Mouse (Mus musculus): Measurements from ENCODE around the gene Icmt.
A peak's percentile ranks its signal among the peaks of the same experiment; 100 is the strongest.

Gene Icmt

DNA sequence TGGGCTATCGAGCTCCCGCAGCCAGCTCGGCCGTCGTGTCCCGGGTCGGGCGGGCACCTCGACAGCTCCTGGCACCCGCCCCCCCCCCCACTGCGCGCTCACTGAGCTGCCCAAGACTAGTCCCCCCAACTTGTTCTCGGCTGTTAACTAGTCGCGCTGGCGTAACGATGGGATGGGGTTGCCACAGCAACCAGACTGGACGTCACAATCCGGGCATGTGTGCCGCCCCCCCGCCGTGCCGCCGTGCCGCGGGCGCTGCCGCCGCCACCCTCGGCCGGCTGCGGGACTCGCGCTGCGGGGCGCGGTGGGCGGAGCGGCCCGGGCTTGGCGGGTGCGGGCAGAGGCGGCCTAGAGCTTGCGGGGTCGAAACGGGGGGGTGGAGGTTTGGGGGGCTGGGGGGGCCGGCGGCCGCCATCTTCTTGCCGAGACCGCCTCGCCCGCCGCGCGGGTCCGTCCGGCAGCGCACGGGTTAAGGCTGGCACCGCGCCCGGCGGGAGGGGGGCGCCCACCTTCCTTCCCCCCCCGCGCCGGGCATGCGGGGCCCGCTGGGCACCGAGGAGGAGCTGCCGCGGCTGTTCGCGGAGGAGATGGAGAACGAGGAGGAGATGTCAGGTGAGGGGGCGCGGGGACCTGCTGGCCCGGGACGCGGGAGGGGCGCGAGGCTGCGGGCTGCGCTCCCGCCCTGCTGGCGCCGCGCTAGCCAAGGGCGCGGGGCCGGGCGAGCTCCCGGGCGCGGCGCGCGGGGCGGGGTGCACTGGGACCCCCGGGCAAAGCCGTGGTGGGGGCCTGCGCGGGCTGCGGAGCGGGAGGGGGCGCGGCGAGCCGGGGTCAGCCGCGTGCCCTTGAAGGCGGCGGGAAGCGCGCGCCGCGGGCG lies 41.6 kb downstream of the Icmt start, which contains the start of gene Chd5:
Chd5 (plus strand) TSS at position 233 of the 874 bp plus-strand sequence.
- peak in 1 of 2 experiments; percentile 70 for DNase-seq (ENCODE audit: low spot score in 2 of 2)

DNA sequence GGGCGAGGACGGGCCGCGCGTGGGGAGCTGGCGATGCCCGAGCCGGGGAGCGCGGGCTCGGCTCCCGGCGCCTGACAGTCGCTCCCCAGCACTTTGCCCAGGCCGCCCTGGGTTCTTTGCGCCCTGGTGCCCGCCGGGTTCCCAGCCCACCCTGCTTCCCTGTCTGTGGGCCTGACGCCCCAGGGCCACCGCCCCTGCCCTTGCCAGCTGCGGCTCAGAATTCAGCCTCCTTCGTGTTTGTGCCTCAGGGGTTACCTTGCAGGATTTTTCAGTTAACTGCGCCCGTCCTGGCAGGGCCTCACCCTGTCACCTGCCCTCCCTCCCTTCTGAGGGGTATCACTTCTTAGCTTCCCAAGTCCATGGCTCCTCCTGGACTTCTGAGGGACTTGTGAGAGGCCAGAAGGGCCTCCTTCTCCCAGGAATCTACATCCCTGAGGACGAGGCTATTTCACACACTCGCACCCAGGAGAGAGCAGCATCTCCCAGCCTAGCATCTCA lies 42.3 kb downstream of the Icmt start:
- no peak for DNase-seq (ENCODE audit: low spot score in 2 of 2)

DNA sequence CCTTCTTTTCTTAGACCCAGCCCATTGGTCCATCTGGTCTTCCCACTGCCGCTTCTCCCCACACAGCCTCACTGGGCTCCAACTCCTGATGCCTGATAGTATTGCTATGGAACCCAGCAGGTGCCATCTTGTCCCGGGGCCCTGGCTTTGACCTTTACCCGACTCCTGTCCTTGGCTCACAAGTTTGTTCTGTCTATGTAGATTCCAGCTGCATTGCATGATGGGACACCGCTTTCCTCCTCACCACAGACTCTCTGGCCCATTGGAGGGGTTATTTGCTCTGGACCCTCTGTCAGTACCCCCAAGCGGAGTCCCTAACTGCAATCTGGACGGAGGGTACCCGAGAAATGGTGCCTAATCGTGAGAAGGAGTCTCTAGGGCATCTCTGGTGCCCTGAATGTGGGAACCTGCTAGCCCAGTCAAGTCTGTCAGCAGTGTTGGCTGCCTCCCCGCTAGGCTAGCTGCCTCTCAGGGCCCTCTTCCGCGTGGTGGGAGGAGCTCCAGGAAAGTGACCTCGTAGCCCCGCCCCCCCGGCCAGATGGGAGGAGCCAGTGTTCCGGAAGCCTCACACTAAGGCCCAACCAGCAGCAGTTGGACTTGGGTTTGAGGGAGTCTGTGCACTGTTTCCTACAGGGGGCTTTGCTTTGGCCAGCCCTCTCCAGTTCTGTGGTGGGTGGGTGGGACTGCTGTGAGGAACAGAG lies 43.7 kb downstream of the Icmt start:
- DNase-seq (ENCODE audit: low spot score in 2 of 2), result no peak

DNA sequence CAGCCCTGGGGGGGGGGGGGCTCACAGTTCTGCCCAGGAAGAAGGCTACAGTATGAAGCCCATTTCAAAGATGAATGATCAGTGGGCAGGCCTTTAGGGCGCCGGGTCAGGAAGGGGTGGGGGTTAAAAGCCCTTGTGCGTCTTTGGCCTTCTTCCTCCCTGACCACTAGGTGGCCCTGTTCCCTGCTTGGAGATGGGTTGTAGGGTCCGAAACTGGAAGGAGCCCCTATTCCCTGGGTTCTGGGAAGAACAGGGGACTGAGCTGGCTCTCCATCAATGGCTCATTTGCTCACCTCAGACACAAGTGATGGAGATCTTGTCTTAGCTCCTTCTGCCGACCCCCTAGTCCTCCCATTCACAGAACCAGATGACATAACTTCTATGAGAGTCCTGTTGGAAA lies 46.3 kb downstream of the Icmt start:
- DNase-seq (ENCODE audit: low spot score in 2 of 2), result no peak

DNA sequence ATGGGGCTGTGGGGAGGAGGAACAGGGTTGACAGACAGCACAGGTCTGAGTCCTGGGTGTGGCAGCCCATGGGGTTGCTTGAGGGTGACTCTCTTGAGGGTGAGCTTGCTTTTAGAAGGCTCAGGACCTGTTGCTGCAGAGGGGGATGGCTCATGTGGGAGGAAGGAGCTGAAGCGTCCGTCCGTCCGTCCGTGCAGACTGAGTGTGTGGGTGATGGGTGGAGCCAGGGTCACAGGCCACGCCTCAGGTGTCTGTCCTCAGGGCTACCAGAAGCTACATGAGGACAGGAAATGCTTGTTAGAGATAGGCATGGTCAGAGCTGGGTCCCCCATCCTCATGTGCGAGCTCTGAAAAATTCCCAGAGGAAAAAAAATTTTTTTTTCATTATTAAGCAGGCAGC lies 47.6 kb downstream of the Icmt start:
- DNase-seq (ENCODE audit: low spot score in 2 of 2), result no peak

DNA sequence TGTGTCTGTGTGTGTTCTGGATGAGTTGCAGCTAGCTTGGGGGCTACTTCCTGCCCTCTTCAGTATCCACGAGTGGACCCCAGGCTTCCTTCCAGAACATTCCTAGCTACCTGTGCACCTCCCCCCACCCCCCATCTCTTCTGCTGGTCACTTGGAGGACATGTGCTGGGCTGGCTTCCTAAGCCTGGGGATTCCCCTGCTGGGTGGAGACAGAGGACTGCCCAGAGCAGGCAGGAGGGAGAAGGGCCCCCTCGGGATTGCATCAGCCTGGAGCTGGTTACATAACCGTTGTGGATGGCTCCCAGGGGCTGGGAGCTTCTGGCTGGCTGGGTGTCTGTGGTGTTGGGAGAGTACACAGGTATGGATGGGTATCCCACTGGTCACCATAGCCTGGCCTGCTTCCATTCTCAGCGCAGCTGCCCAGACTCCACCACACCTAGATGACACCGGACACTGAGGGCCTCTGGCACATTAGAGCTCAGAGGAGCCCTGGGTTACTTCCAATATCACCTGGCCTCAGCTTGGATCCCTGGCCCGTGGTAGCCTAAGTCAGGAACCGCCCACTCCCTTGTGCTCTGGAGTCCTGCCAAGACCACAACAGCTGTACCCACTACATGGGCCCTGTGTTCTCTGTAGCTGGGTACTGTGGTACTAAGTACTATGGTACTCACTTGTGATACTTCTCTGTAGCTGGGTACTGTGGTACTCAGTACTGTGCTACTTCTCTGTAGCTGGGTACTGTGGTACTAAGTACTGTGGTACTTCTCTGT lies 48.3 kb downstream of the Icmt start:
- DNase-seq (ENCODE audit: low spot score in 2 of 2), result peak in 1 of 2 experiments; percentile 67

DNA sequence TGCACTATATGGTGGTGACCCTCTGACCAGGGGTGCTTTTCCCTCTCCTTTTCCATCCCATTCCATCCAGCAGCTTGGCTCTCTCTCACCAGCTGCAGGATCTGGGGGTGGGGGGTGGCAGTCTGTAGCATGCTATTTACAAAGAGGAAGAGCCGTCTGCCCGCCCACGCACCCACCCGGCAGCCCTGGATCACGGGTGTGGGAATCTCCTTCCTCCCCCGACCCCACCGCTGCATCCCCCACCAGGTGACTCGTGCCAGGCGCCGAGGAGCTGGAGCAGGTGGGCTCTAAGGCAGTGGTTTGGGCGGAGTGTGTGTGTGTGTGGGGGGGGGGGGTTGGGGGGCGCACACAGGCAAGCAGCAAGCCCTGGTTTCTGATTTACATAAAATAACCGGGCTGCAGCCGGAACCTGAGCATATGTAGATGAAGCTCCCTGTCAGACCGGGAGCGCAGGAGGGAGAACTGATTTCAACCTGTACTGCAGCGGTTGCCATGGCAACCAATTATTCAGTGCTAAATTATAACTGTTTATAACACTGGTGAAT lies 52.9 kb downstream of the Icmt start:
- DNase-seq (ENCODE audit: low spot score in 2 of 2), result peak; percentile 79 to 83

DNA sequence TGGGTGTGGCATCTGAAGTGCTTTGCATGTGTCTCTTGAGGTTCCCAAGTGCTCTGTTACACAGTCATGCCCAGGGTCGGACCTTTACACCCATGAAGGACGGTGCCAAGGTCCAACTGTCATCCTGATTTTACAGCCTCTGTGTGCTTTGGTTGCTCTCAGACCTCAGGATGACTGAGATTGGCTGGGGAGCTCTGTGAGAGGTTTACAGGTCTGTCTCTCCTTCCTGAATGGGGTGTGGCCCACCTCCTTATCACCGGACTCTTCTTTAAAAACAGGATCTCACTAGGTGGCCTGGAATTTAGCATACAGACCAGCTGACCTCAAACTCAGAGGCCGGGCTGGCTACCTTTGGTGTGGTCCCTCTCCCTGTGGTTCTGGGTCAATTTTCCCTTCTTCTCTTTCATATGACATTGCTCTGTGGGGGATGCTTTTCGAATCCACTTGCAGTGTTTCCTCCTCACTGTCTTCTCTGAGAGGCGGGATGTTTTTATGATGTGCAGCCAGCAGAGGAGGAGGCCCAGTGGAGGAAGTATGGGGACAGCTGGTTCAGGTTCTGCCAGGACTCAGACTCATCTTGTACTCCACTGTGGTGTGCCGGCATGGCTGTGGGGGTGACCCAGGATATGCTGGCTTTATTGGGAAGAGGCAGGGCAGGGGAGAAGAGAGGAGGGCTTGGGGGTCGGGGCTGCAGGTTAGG lies 53.8 kb downstream of the Icmt start:
- peak in 1 of 2 experiments; percentile 58 for DNase-seq (ENCODE audit: low spot score in 2 of 2)

DNA sequence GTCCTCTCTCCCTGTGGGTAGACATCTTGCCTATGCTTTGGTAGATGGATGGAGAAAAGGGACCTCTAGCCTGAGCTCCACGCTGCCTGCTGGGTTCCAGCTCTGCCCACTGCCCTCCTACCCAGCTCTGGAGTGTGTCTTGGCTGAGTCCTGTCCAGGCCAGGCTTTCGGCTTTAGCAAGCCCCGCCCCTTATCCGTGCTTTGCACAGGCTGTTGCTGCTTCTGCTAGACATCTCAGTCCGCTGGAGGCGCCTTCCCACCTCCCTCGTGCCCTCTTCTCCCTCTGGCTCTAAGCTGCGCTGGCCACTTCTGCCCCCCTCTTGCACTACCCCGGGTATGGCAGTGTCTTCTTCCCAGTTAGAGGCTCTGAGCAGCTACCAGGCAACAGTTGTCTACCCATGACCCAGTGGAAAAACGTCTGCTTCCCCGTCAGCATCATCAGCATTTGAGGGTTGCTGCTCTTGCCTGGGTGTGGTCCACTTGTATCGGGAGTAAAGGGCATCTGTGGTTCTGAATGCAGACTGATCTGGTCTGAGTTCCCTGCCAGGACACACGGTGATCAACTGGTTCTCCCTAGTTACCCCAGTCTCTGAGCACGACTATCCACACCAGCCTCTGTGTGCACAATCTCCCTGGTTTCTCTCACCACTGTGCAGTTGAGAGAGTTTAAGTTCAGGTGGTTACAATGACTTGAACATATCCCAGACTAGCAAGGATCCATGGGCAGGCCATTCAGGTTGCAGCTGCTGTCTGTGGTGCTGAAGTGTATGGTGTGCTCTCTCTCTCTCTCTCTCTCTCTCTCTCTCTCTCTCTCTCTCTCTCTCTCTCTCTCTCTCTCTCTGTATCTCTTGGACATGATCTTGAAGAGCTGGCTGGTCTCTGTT lies 54.6 kb downstream of the Icmt start:
- DNase-seq (ENCODE audit: low spot score in 2 of 2), result no peak

DNA sequence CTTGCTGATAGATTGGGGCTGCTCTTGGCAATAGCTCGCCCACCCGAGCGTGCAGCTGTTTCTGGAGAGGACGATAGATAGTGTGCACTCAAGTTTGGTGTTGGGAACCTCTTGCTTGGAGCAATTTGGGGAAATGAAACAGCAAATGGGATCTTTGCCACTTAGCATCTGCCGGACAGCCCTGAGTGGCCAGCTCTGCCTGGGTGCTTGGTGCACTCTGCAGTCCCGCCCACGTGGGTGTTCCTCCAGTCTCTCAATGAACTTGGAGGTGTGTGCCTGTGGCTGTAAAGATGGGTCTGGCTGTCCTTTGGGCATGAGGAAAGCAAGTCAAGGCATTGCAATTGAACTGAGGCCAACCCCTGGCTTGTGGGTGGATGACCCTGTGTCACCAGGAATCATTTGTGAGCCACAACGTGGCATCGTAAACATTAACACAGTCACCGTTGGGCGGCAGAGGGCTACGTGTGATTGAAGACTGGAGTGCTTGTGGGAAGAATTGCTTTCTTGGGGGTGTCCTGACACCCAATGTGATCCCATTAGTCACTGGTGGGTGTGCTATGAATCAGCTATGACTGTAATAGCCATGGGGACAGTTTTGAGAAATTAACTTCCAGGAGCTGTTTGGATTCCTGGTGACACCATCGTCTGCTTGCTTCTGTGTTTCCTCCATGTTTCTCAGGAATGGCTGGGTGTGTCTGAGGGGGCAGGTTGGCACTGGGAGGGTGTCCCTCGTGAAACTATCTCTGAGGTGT lies 57.0 kb downstream of the Icmt start:
- no peak for DNase-seq (ENCODE audit: low spot score in 2 of 2)

DNA sequence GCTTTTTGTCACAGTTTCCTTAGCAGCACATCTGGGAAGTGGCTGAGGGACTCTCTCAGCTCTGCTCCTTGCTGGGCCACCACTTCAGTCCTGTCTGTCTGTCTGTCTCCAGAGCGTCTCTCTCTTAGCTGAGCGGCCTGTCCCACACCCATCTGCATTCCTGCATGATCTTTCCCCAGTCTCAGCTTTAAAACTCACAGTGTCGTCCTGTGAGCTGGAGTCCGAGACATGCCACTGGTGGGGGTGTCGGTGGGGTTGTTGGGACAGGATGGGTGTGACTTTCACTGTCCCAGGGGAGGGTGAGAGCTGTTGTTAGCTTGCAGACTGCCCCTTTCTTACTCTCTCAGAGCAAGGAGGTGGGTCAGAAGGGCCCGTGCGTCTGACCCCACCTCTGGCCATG lies 58.6 kb downstream of the Icmt start:
- no peak for DNase-seq (ENCODE audit: low spot score in 2 of 2)
